Mouse (Mus musculus) T-cell, adult 2 months (primary cell): ENCODE data around the gene Tpx2.

Experiments
- DNase-seq: peaks from one replicate; pipeline ENCODE4 v3.0.0; 2022; ENCODE audit warnings: low spot score

Gene Tpx2

DNA sequence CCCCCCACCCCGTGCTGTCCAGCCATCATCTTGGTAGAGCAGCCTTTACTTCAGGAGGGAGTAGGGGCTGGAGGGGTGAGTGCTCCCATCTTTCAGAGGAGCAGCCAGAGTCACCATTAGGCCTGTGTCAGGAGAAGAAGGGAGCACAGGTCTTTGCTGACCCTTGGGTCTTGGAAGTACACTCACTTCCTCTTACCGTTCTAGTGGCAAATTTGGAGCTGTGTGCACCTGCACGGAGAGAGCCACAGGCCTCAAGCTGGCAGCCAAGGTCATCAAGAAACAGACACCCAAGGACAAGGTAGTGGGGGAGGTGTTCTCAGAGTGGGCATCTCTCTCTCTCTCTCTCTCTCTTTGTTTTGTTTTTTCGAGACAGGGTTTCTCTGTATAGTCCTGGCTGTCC is 67.7 kb downstream of the Tpx2 start:
- no peak for DNase-seq

DNA sequence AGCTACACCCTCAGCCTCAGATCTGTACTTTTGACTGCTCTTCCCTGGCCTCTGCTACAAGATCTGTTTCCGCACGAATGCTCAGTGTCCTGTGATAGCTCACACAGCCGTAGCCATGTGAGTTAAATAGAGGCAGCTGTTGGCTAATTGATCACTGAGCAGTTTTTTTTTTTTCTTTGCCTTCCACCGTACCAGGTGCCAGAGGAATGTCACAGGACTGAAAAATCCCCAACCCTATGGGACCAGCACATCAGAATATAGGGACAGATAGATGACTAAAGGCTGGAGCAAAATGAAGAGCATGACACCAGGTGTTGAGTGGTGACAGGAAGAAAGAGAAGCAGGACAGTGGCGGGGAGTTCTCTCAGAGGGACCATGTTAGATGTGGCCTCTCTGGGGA is 68.3 kb downstream of the Tpx2 start:
- no peak for DNase-seq

DNA sequence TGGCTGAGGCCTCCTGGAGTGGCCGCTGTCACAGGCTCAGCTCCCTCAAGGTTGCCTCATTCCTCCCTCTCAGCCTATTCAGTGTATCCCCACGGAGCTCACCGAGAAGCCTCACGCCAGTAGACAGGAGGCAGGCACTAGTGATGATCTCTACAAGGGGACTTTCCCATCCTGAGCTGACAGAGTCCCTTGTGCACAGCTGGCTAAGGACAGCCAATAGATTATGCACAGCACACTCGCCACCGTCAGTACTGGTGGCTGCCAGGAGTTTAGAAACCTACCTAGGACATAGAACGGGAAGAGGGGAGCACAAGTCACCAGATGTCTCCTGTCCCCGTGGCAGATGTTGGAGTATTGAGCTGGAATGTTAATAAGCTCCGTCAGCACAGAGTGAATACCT is 69.9 kb downstream of the Tpx2 start:
- DNase-seq, result no peak

DNA sequence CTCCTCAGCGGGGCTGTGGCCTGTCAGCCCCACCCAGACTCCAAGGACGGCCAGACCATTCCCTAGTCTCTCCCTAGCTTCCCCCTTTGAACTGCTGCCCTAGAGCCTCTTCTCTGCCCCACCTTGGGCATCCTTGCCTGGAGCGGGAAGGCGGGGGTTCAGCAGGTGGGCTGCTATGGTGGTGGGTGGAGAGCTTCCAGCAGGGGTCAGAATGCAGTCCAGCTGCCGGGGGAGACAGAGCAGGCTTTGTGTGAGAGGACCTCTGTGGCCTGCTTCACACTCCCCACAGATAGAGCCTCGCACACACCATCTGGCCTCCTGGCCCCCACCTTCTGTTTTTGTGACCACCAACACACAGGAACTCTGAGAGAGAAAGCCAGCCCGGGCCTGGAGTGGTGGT is 74.6 kb downstream of the Tpx2 start:
- DNase-seq, result no peak

DNA sequence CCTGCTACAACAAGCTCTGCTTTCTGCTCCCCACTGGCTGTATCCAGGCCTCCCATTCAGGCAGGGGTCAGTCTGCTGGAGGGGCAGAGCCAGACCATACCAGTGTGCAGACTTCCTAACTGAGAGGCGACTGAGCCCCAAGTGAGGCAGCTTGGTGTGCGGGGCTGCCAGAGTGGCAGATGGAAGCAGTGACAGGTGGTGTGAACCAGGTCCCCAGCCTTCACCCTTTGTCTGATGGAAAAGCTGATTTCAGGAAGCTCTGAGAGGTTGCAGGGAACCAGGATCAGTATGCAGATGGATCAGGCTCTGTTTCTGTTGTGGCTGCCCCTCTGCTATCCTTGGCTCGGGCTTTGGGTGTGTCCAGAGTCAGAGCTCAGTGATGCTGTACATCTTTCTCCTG is 75.9 kb downstream of the Tpx2 start:
- no peak for DNase-seq

DNA sequence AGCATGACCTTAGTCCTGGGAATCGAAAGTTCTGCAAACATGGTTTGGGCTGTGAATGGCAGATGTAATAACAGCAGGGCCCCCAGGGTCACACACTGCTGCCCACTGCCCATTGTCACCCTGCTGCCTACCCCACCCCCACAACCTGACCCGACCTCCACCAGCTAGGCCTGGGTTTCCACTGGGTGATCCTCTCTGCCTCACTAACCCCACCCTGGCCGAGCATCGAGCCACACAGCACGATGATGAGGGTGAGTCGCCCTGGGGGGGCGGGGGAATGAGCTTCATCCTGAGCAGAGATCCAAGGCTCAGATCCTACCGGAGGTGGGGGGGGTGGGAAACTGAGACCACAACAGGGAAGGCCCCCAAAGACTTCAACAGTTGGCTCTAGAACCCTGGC is 76.4 kb downstream of the Tpx2 start:
- no peak for DNase-seq

DNA sequence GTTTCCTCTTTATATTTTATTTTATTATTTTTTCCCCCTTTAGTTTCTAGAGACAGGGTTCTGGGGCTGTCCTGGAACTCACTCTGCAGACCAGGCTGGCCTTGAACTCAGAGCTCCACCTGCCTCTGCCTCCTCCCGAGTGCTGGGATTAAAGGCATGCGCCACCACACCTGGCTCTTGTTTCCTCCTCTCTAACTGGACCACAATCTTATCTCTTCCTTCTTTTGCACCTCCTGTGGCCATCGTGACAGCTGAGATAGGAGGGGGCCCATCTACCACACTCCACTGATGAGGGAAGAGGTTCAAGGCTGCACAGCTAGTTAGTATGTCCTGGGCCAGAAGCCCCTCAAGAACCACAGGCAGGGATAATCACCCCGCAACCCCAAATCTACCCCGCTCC is 76.8 kb downstream of the Tpx2 start:
- DNase-seq, result no peak

DNA sequence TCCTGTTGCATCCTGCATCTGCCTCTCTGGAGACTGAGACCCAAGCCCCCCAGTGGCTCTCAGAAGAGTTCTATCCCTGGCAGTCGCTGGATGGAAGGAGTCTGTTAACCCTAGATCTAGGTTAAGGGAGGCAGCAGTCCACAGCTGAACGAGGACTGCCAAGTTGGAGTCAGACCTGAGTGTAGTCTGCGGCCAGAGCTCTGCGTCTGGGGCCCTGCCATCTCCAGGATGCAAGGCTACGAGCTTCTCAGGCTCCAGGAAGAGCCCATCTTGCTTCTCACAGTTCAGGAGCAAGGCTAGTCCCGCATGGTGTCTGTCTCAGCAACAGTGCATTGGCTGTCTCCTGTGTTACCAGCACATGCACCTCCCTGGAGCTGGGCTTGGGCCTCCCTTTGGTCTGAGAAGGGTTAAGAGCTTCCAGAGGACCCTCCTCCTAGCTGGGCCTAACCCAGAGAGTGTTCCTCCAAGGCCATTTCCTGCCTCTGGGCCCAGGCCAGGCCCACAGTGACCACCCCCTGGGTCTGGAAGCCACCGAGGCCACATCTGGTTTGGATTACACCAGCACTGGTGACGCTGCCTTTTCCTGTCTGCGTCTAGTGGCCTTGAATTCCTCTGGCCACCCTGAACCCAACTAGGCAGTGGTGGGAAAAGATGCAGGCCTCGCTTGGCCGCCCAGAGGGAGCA is 77.6 kb downstream of the Tpx2 start:
- no peak for DNase-seq

DNA sequence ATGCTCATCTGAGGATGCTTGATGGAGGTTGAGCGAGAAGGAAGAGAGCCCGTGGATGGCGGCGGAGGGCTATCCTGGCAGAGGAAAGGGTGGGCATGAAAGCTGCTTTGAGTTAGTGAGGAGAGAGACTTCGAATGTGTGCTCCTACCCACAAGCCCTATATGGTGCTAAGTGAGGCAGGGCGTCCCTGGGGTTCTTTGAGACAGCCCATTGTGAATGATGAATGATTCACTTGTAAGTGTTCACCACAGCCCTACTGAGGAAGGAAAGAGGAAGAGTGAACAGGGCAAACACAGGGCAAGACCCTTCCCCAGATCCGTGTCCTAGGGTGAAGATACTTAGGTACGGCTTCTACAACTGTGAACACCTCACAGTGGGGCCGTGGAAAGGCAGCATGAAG is 79.1 kb downstream of the Tpx2 start:
- no peak for DNase-seq

DNA sequence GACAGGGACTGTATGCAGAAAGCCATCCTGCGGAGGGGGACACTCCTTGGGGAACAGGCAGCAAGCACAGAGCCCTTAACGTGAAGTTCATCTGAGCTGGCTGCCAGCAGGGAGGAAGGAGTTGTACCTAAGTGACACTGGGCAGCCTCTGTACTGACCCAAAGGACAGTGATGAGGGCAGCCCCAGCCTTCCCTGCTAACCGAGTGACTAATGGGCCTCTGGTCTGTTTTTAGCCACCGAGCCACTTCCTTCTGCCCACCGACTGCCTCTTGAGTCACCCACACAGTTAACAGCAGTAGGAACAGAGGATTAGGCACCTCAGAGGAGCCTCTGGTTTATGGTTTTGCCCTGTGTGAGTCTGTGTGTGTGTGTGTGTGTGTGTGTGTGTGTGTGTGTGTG is 79.6 kb downstream of the Tpx2 start:
- DNase-seq, result no peak

DNA sequence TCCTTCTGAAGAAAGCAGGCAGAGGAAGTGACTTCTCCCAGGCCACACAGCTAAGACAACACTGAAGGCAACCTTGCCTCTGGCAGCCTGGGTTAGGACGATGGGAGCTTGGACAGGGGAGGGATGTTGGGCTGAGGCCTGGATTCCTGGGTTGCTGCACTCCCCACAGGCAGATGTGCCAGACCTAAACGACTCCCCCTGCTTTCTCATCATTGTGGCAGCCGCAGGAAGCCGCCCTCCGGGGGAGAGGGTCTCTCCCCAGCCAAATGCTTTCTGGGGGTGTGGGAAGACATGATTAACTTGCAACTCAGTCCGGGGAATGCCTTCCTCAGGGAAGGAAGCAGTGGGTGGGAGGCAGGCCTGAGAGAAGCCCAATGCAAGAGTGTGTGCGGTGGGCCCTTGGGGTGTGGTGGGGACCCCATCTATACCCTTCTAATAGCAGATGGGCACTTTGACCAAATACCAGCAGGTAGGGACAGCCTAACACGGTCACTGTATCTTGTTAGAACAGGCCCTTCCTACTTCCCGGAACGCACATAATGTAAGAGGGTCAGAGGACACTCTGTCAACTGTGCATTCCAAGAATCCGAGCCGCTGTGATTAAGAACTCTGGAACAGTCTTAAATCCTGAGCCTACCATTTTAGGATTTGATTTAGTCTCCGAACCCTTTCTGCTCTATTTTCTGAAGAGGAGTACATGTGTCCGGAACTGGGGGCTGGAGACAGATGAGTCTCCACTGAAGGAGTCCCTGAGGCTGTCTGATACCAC is 80.6 kb downstream of the Tpx2 start:
- DNase-seq, result no peak

DNA sequence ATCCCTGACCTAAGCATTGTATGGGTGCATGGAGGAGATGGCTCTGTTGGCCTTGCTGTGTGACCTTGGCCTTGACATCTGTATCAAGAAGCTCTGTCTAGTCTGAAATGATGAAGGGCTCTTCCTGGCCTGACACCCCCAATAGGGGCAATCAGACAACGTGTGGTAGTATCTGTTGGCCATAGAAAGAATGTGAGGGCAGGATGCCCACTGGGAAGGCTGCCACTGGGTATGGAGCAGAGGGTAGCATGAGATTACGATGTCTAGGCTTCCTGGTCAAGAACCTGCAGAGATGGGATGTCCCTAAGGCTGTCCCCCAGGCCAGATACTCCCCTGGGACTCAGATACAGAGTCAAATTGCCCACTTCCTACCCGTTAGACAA is 81.2 kb downstream of the Tpx2 start:
- no peak for DNase-seq

DNA sequence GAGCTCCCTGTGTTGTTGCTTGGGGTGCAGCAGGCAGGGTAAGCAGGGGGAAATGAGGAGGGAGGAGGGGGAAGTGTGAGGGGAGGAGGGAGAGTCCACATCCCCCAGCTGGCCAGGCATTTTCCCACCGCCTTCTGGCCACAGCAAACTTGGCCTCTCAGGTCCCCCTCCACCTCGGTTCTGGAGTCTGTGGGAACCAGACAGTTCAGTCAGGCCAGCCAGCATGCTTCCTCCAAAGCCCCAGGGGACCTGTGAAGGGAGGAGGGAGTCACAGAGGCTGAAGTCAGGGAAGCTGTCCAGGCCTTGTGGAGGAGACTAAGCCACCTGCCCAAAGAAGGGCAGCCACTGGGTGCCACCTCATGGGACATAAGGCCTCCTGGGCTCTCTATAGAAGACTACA is 82.5 kb downstream of the Tpx2 start:
- no peak for DNase-seq

DNA sequence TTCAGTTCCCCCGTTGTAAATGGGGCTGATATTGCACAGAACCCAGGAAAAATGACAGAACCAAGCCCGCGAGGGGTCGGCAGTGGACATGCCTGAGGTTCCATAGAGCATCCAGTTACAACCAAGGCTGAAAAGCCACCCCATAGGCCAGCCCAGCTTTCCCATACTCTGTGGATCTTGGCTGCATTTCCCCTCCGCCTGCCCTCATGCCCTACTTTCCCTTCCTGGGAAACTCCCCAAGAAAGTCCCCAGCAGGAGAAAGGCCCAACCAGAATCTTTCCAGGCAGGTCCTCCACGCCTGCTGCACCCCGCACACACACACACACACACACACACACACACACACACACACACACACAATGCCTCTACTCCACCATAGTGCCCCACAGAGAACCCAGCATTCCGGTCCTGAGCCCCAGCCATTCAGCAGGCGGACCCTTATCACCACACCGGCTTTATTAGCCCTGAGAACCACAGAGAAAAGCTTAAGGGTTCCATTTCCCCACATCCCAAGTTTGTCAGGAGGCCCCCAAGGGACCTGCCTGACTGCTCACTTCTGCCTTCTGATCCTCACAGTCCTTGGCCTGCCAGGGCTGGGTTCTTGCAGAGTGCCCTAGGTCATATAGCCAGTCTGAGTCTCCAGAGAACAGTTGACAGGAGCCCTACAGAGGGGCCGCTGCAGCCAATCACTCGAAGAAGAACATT is 83.8 kb downstream of the Tpx2 start:
- DNase-seq, result no peak

DNA sequence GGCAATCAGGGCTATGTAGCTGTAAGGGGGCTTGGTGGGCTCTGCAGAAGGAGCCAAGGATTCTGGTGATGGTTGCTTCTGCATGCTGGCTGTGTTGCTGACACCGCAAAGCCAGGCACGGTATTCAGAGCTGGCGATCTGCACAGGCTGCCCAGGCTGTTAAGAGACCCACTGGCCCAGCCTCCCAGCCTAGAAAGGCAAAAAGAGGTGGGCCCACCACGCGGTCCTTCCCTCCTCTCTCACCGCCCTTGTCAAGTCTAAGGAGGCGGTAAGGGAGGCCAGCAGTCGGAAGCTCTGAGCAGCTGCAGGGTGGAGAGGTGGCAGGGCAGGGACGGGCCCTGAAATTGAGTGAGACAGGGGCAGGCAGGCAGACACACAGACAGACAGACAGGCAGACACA is 85.3 kb downstream of the Tpx2 start, which contains the start of gene Foxs1:
Foxs1 (minus strand) TSS at position 161 of the 400 bp plus-strand sequence.
- no peak for DNase-seq

DNA sequence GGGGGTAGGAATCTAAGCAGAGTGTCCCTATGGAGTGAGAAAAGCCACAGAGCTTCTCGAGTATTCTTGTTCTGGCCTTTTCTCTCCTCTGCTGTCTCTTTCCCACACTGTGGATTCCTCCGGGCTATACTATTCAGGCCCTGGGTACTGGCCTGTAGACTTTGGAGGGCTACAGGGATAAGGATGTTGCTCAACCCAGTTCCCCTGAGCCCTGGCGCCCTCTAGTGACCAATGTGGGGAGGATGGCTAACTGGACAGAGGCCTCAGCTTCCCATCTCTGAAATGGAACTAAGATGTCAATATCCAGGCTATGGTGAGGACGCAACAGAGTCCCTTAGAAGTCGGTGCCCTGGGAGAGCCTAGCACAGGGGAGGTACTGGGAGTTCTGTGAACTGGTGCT is 85.8 kb downstream of the Tpx2 start:
- no peak for DNase-seq

DNA sequence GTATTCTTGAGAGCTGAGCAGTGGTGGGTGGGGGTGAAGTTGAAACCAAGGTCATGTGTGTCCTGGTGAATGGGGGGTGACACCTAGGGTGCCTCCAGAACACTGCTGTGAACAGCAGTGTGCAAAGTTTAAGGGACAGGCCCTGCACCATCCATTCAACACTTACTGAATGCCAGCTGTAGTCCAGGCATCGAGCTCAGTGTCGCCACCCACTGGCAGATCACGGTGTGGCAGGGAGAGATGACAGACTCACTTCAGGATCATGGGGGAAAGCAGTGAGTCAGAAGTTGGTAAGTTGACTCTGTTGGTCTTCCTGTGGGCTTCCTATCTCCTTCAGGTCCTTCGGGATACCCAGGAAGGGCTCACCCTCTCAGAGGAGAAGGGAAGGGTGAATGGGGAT is 92.1 kb downstream of the Tpx2 start:
- peak; percentile 34 for DNase-seq

DNA sequence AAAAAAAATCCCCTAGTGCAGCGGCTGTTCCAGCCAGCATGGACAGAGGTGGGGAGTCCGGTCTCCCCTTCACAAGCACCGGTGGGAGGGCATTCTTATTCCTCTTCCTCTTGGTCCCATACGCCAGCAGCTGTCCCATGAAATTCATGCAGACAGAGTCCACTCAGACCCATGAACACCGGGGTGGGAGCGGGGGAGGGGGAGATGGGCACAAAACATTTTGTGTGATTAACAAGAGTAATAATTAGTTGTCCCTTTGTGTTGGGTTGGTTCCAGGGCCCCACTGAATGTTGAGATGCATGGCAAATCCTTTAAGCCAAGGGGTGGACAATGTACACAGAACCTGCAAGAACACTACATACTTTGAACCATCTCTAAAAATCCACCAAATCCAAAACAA is 93.3 kb downstream of the Tpx2 start:
- no peak for DNase-seq

DNA sequence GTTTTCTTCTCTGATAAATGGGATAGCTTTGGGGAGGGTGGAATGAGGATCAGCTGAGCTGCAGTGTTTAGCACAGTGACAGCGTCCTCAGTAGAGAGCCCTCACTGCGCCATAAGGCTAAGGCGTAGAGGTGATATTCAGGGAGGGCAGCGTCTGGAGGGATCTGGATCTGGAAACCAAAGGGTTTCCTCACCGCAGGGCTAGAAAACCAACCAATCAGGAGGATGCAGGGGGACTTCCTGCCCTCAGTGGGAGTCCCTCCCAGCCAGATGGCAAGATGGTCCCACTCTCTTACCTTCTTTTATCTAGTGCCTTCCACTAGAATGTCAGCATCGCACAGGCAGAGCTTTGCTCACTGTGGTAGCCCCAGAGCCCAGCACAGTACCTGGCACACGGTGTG is 94.0 kb downstream of the Tpx2 start:
- DNase-seq, result no peak

DNA sequence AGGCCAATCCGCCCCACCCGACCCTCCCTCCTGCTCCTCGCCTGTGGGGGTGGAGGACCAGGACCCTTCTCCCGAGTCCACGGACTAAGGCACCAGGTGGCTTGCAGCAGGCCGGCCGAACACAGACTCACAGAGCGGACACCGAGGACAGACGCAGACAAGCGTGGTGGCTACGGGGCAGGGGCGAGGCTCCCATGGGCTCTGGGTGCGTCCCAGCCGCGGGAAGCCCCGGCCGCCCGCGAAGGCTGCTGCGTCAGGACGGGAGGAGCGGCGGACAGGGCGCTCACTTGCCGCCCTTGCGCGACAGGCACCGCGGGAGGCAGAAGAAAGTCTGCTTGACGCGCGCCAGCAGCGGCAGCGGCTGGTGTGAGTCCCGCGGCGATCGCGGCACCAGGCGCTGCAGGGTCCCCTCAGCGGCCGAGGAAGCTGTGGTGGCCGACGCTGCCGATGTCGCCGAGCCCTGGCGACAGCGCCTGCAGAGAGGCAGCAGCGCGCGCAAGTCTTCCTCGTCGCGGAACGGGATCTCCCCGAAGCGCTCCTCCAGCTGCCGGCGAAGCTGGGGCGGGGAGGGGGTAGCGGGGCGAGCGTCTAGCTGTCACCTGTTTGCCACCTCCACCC is 95.2 kb downstream of the Tpx2 start:
- DNase-seq, result no peak

DNA sequence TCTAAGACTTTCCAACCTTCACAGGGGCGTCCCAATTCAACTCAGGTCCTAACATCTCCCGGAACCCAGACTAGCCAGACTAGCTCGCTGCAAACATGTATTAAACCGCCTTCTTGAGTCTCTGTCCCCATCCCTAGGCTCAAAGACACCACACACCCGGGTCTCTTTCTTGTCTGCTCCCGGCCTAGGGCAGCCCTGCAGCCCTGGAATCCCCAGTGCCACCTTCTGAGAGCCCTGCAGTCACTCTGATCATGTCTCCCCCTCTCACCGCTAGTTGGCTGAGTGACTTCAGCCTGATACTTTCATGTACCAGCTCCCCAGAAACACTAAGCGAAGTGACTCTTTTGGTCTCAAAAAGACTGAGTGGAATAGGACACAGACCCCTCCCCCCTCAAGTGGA is 95.8 kb downstream of the Tpx2 start:
- DNase-seq, result no peak

DNA sequence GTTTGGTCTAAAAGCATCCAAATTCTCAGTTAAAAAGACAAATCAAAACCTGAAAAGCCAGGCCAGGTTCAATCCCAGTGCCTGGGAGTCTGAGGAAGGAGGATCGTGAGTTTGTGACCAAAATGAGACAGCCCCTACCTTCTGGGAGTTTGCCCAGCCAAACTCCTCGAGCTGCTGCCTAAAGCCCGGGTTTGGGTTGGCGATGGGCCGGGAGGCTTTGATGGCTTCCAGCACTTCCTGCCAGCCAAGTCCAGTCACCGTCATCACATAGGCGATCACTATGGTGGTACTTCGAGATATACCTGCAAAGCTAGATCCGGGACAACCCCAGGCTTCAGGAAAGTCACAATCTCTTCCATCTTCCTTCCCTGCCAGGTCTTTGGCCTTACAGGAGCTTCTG is 96.2 kb downstream of the Tpx2 start:
- no peak for DNase-seq
